Mouse (Mus musculus): Measurements from ENCODE around the gene Cactin.

GRCm38 (mm10) chr10:81290698-81291460, 30.0 kb upstream of the Cactin start:
- TF ChIP-seq CTCF (IDR thresholded peaks at IDR 0.05; ENCODE audit: low read depth) (no peak), EP300 (IDR thresholded peaks at IDR 0.05; ENCODE audit: low read depth) (no peak)
